Mouse (Mus musculus) heart, embryonic 12.5 days (tissue): ENCODE measurements around the gene Stat6. TPM values are rescaled to one million over a fixed set of nuclear protein-coding genes. Genes with fewer than 3 reads are reported as not detected.

Source experiments
- ATAC-seq: fragments of 200-750 bp; cut with Nextera tagmentation; 2 replicates; pipeline ENCODE4 v1.8.0; 2017; ENCODE audit warnings: moderate TSS enrichment, moderate library complexity; ENCODE audit not compliant: insufficient number of reproducible peaks, low FRiP score
- H3K27ac ChIP-seq: fragments of 300-500 bp; sonication (generic); 2 replicates; pipeline ENCODE4 v1.5.1; 2016; ENCODE audit warnings: mild to moderate bottlenecking, moderate library complexity; ENCODE audit not compliant: poor library complexity, severe bottlenecking
- H3K27me3 ChIP-seq: fragments of 300-500 bp; sonication (generic); replicated peaks from 2 replicates; pipeline ENCODE4 v1.6.1; 2016; ENCODE audit warnings: mild to moderate bottlenecking, moderate library complexity
- H3K36me3 ChIP-seq: fragments of 300-500 bp; sonication (generic); 2 replicates; pipeline ENCODE4 v1.6.1; 2016; ENCODE audit warnings: mild to moderate bottlenecking, moderate library complexity
- H3K4me1 ChIP-seq: fragments of 300-500 bp; sonication (generic); replicated peaks from 2 replicates; pipeline ENCODE4 v1.6.1; 2016; ENCODE audit warnings: mild to moderate bottlenecking
- H3K4me2 ChIP-seq: fragments of 300-500 bp; sonication (generic); 2 replicates; pipeline ENCODE4 v1.6.1; 2016; ENCODE audit warnings: mild to moderate bottlenecking, moderate library complexity
- H3K4me3 ChIP-seq: fragments of 300-500 bp; sonication (generic); 2 replicates; pipeline ENCODE4 v1.5.1; 2016; ENCODE audit warnings: mild to moderate bottlenecking
- H3K9ac ChIP-seq: fragments of 300-500 bp; sonication (generic); 2 replicates; pipeline ENCODE4 v1.6.1; 2016; ENCODE audit warnings: mild to moderate bottlenecking, moderate library complexity
- H3K9me3 ChIP-seq: fragments of 300-500 bp; sonication (generic); replicated peaks from 2 replicates; pipeline ENCODE4 v1.6.1; 2016; ENCODE audit warnings: mild to moderate bottlenecking, moderate library complexity
- WGBS: fragments of 180-500 bp; shearing (Covaris S2); methylation state at CpG from one replicate; pipeline ENCODE4 v1.1.7; 2016; 5-methylcytosine and 5-hydroxymethylcytosine counted together
- polyA plus RNA-seq: library from polyadenylated mRNA; unstranded; fragments of >200 nt; fragmentation: Nextera tagmentation; extraction: Ambion mirVana; gene quantifications from 2 replicates; pipeline ENCODE4 v1.2.1, GENCODE M21; 2016

Stat6 gene
- polyA plus RNA-seq, 1 experiment from 2014 or later = 28.2 TPM

DNA sequence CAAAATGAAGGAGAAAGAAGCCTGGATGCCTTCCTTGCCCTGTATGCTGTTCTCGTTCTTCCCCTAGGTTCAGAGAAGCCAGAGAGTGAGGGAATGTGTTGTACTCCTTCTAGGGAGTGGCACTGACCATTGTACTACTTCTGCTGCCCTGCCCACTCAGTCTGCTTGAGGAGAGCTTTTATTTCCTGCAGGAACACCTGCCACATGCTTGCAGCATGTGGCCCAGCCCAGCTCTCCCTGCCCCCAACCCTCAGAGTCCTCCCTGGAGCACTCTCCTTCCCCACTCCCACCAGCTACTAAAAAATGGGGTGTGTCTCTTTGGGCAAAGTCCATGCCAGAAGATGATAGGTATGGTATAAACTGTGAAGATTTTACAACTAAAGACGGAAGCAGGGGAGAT lies 61.5 kb downstream of the Stat6 start:
- Histone ChIP-seq H3K4me2 (no peak overlapping the region), H3K4me3 (no peak overlapping the region), H3K27me3 (no peaks in the 10 kb centered on the region; the same call in 1 of the 2 replicates), H3K36me3 (peaks cover under 1% of the 10 kb centered on the region; the same call in 1 of the 2 replicates), H3K4me1 (peaks cover 14% of the 10 kb centered on the region), H3K9ac (no peak overlapping the region), H3K9me3 (no peaks in the 10 kb centered on the region), H3K27ac (no peak overlapping the region)
- WGBS = 59% methylated on average over 2 of the region's 2 CpGs
- ATAC-seq = no peak

DNA sequence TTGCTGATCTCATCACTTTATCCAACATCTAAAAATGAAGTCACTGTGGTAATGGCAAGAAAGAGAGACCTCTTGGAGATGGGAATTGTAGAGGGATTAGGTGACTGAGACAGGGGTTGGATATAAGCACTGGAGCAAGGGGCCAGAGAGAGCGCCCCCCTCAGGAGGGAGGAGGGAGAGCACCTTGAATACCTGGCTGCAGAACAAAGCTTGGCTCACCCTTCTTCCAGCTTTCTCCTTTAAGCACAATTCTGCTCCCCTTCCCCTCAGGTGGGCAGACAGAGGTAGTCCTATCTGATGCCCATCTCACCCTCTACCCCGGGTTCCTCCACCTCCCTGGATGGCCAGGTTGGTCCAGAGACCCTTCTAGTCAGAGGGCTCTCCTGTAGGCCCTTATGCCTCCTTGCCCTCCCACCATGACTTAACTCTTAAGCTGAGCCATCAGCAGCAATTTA lies 62.0 kb downstream of the Stat6 start, which contains the start of gene Myo1a:
Myo1a (plus strand) TSS at position 405 of the 455 bp plus-strand sequence.
- Histone ChIP-seq H3K4me2 (no peak within 1 kb of the TSS), H3K9me3 (no peaks in the 10 kb centered on the region), H3K36me3 (no peaks in the 10 kb centered on the region), H3K4me3 (no peak within 1 kb of the TSS), H3K27me3 (no peaks in the 10 kb centered on the region; the same call in 1 of the 2 replicates), H3K4me1 (peaks cover 14% of the 10 kb centered on the region), H3K27ac (no peak within 1 kb of the TSS), H3K9ac (no peak within 1 kb of the TSS)
- WGBS = 68% methylated on average over 2 of the region's 2 CpGs
- ATAC-seq = no peak

GRCm38 (mm10) chr10:127705783-127706182 lies 63.0 kb downstream of the Stat6 start:
- H3K36me3 ChIP-seq = no peaks in the 10 kb centered on the region
- peaks cover 14% of the 10 kb centered on the region for H3K4me1 ChIP-seq
- ATAC-seq = no peak
- H3K4me2 ChIP-seq = no peak overlapping the region
- H3K27ac ChIP-seq = no peak overlapping the region
- H3K9me3 ChIP-seq = no peaks in the 10 kb centered on the region
- H3K27me3 ChIP-seq = no peaks in the 10 kb centered on the region; the same call in 1 of the 2 replicates
- 78% methylated on average over 4 of the region's 4 CpGs for WGBS
- H3K9ac ChIP-seq = no peak overlapping the region
- no peak overlapping the region for H3K4me3 ChIP-seq

DNA sequence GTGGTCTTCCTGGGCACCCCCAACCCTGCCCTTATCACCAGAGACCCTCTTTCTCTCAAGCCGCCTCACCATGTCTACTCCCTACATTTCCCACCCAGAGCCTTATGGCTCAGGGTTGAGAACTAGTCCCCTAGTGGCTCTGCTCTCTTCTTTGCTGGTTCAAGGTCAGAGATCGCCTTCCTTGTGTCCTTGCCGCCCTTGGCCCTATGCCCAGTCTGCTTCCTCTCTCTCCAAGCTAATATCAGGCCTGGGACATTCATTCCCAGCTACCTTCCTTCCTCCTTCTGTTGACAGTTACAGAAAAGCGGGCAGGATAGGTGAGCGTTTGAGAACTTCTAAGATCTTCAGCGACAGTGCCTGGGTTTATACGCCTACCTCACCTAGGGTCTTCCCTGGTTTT lies 64.9 kb downstream of the Stat6 start:
- no peak overlapping the region for H3K4me3 ChIP-seq
- no peak for ATAC-seq
- H3K4me2 ChIP-seq = no peak overlapping the region
- H3K4me1 ChIP-seq = peaks cover 14% of the 10 kb centered on the region
- 46% methylated on average over 7 of the region's 7 CpGs for WGBS
- no peaks in the 10 kb centered on the region for H3K9me3 ChIP-seq
- no peak overlapping the region for H3K27ac ChIP-seq
- peaks cover 7% of the 10 kb centered on the region for H3K27me3 ChIP-seq
- H3K36me3 ChIP-seq = no peaks in the 10 kb centered on the region
- no peak overlapping the region for H3K9ac ChIP-seq

DNA sequence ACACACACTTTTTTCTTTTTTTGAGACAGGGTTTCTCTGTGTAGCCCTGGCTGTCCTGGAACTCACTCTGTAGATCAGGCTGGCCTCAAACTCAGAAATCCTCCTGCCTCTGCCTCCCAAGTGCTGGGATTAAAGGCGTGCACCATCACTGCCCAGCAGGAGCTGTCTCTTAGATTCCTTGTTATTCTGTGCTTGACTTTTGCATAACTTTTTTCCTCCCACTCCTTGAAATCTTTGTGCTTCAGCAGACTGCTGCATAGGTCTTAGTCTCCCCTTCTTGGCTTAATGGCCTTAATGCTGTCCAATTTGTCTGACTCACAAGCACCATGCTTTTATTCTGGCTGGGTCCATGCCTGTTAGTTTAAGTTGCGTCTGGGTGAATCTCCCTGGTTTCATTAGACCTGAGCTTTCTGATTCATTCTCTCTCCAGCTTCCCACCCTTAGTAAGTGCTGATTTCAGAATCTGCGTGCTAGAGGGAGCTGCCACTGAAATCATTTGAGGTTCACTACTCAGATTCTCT lies 66.1 kb downstream of the Stat6 start:
- H3K27ac ChIP-seq = no peak overlapping the region
- WGBS = 80% methylated on average over 3 of the region's 3 CpGs
- no peak for ATAC-seq

GRCm38 (mm10) chr10:127710331-127710730 lies 67.5 kb downstream of the Stat6 start:
- no peak for ATAC-seq
- Histone ChIP-seq H3K36me3 (no peaks in the 10 kb centered on the region), H3K27ac (no peak overlapping the region), H3K4me1 (peaks cover 14% of the 10 kb centered on the region), H3K4me2 (no peak overlapping the region), H3K4me3 (no peak overlapping the region), H3K9ac (no peak overlapping the region), H3K9me3 (no peaks in the 10 kb centered on the region), H3K27me3 (peaks cover 10% of the 10 kb centered on the region; the same call in 1 of the 2 replicates)
- 54% methylated on average over 13 of the region's 13 CpGs for WGBS

More for the DNA sequence above, 66.1 kb downstream of the Stat6 start:
- H3K4me3 ChIP-seq = no peak overlapping the region
- peaks cover 14% of the 10 kb centered on the region for H3K4me1 ChIP-seq
- no peak overlapping the region for H3K4me2 ChIP-seq
- peaks cover 7% of the 10 kb centered on the region for H3K27me3 ChIP-seq
- no peak overlapping the region for H3K9ac ChIP-seq
- no peaks in the 10 kb centered on the region for H3K9me3 ChIP-seq
- H3K36me3 ChIP-seq = no peaks in the 10 kb centered on the region

Other genes starting within 250 kb of the Stat6 start
- 0.50 and 1.1 TPM in 2 replicates for gene Stac3, start 141.3 kb upstream of the Stat6 start, polyA plus RNA-seq
- 19.5 and 24.4 TPM in 2 replicates for gene Ndufa4l2, start 128.0 kb upstream of the Stat6 start, polyA plus RNA-seq
- gene Shmt2, start 120.5 kb upstream of the Stat6 start, polyA plus RNA-seq = 80.4 and 83.8 TPM in 2 replicates
- 0.33 and 0.65 TPM in 2 replicates for gene Nxph4, start 108.4 kb upstream of the Stat6 start, polyA plus RNA-seq
- gene Lrp1, start 21.8 kb upstream of the Stat6 start, polyA plus RNA-seq = 43.3 and 46.1 TPM in 2 replicates
- gene Nemp1, start 23.9 kb downstream of the Stat6 start, polyA plus RNA-seq = 8.9 and 9.2 TPM in 2 replicates
- gene Nab2, start 25.6 kb downstream of the Stat6 start, polyA plus RNA-seq = 13.4 and 13.7 TPM in 2 replicates
- 0.22 and 0.32 TPM in 2 replicates for gene Myo1a, start 62.2 kb downstream of the Stat6 start, polyA plus RNA-seq
- 4.4 and 16.9 TPM in 2 replicates for gene Tac2, start 81.5 kb downstream of the Stat6 start, polyA plus RNA-seq
- gene Zbtb39, start 96.6 kb downstream of the Stat6 start, polyA plus RNA-seq = 2.5 TPM in 2 replicates
- 22.2 and 23.4 TPM in 2 replicates for gene Gpr182, start 108.7 kb downstream of the Stat6 start, polyA plus RNA-seq
- not detected in 2 replicates for gene Rdh1, start 116.7 kb downstream of the Stat6 start, polyA plus RNA-seq
- gene Rdh16f1, start 116.8 kb downstream of the Stat6 start, polyA plus RNA-seq = not detected in 2 replicates
- 0.06 and 0.10 TPM in 2 replicates for gene Rdh9, start 133.4 kb downstream of the Stat6 start, polyA plus RNA-seq
- gene Rdh16, start 158.2 kb downstream of the Stat6 start, polyA plus RNA-seq = not detected in 2 replicates
- not detected in 2 replicates for gene Rdh19, start 206.9 kb downstream of the Stat6 start, polyA plus RNA-seq
- not detected in 2 replicates for gene Rdh16f2, start 223.5 kb downstream of the Stat6 start, polyA plus RNA-seq
- not detected in 2 replicates for gene Rdh7, start 245.8 kb downstream of the Stat6 start, polyA plus RNA-seq